Mouse (Mus musculus) layer of hippocampus, adult 8-10 months (tissue): ENCODE measurements at regions not wholly inside any gene's neighbourhood (a gene's known extent, or its start where the extent isn't known, plus 50 kb on each side); places are given as distances from the start of the nearest gene placed in this dataset.

Experiments
- DNase-seq, 2 experiments: peaks; one replicate each; pipeline ENCODE4 v3.0.0; 2022; ENCODE audit warnings: low spot score in 2 of 2

- no peak for DNase-seq
Measured at GRCm38 (mm10) chr5:128482617-128483440, 50.0 kb upstream of the Tmem132d start.
